Mouse (Mus musculus): ENCODE data around the gene Nid1. TPM values are rescaled to one million over a fixed set of nuclear protein-coding genes. Genes with fewer than 3 reads are reported as not detected.
"Not testable (repeated sequence)": the region's sequence is repeated elsewhere in the genome, so short reads cannot be mapped to it uniquely, and the experiment has no call there.

The Nid1 gene
- polyA plus RNA-seq, 1 experiment from 2014 or later: 38.3 TPM

- not testable (repeated sequence) for H3K36me3 ChIP-seq; H3K4me3 ChIP-seq; DNase-seq (ENCODE audit: low spot score); H3K4me1 ChIP-seq; H3K9me3 ChIP-seq (replicated peaks); H3K27me3 ChIP-seq (ENCODE audit: low read depth, poor library complexity, severe bottlenecking); H3K27ac ChIP-seq (replicated peaks)
- WGBS: 81% methylated on average over 2 of the region's 5 CpGs
Measured at GRCm38 (mm10) chr13:13423301-13423700, 14.1 kb upstream of the Nid1 start.

GRCm38 (mm10) chr13:13436161-13436560 lies 1.2 kb upstream of the Nid1 start:
- not testable (repeated sequence) for H3K4me3 ChIP-seq

GRCm38 (mm10) chr13:13438112-13438953 lies 982 bp downstream of the Nid1 start:
- H3K4me3 ChIP-seq; H3K4me1 ChIP-seq; DNase-seq (ENCODE audit: low spot score); H3K9me3 ChIP-seq (replicated peaks); H3K36me3 ChIP-seq; H3K27me3 ChIP-seq (ENCODE audit: low read depth, poor library complexity, severe bottlenecking); H3K27ac ChIP-seq (replicated peaks): not testable (repeated sequence)
- WGBS: 5% methylated on average over 20 of the region's 28 CpGs

More at GRCm38 (mm10) chr13:13436161-13436560, 1.2 kb upstream of the Nid1 start:
- H3K9me3 ChIP-seq (replicated peaks); H3K4me1 ChIP-seq; DNase-seq (ENCODE audit: low spot score); H3K27me3 ChIP-seq (ENCODE audit: low read depth, poor library complexity, severe bottlenecking); H3K36me3 ChIP-seq; H3K27ac ChIP-seq (replicated peaks): not testable (repeated sequence)
- 95% methylated on average over 5 of the region's 7 CpGs for WGBS

- H3K4me3 ChIP-seq; DNase-seq (ENCODE audit: low spot score); H3K27ac ChIP-seq (replicated peaks); H3K36me3 ChIP-seq; H3K27me3 ChIP-seq (ENCODE audit: low read depth, poor library complexity, severe bottlenecking); H3K4me1 ChIP-seq; H3K9me3 ChIP-seq (replicated peaks): not testable (repeated sequence)
- 89% methylated on average over 5 of the region's 5 CpGs for WGBS
Measured at GRCm38 (mm10) chr13:13445601-13446000, 8.2 kb downstream of the Nid1 start.

GRCm38 (mm10) chr13:13446711-13447443 lies 9.5 kb downstream of the Nid1 start:
- not testable (repeated sequence) for H3K27ac ChIP-seq (replicated peaks); H3K36me3 ChIP-seq; H3K27me3 ChIP-seq (ENCODE audit: low read depth, poor library complexity, severe bottlenecking); H3K4me3 ChIP-seq; H3K4me1 ChIP-seq; H3K9me3 ChIP-seq (replicated peaks); DNase-seq (ENCODE audit: low spot score)
- WGBS: 59% methylated on average over 4 of the region's 4 CpGs

- not testable (repeated sequence) for H3K27ac ChIP-seq (replicated peaks); H3K4me3 ChIP-seq; H3K36me3 ChIP-seq; H3K9me3 ChIP-seq (replicated peaks); DNase-seq (ENCODE audit: low spot score); H3K27me3 ChIP-seq (ENCODE audit: low read depth, poor library complexity, severe bottlenecking); H3K4me1 ChIP-seq
- WGBS: 71% methylated on average over 12 of the region's 12 CpGs
Measured at GRCm38 (mm10) chr13:13449981-13450380, 12.6 kb downstream of the Nid1 start.

GRCm38 (mm10) chr13:13450931-13451330 lies 13.6 kb downstream of the Nid1 start:
- not testable (repeated sequence) for DNase-seq (ENCODE audit: low spot score); H3K4me3 ChIP-seq; H3K27ac ChIP-seq (replicated peaks); H3K9me3 ChIP-seq (replicated peaks); H3K36me3 ChIP-seq; H3K27me3 ChIP-seq (ENCODE audit: low read depth, poor library complexity, severe bottlenecking); H3K4me1 ChIP-seq
- WGBS: 53% methylated on average over 1 of the region's 1 CpGs

- not testable (repeated sequence) for DNase-seq (ENCODE audit: low spot score)
Measured at GRCm38 (mm10) chr13:13453332-13453731, 16.0 kb downstream of the Nid1 start.

GRCm38 (mm10) chr13:13454249-13454648 lies 16.9 kb downstream of the Nid1 start:
- 89% methylated on average over 7 of the region's 7 CpGs for WGBS

More at GRCm38 (mm10) chr13:13453332-13453731, 16.0 kb downstream of the Nid1 start:
- WGBS: 95% methylated on average over 6 of the region's 6 CpGs
- not testable (repeated sequence) for H3K36me3 ChIP-seq; H3K4me1 ChIP-seq; H3K27me3 ChIP-seq (ENCODE audit: low read depth, poor library complexity, severe bottlenecking); H3K27ac ChIP-seq (replicated peaks); H3K4me3 ChIP-seq; H3K9me3 ChIP-seq (replicated peaks)

GRCm38 (mm10) chr13:13455632-13456492 lies 18.5 kb downstream of the Nid1 start:
- H3K4me3 ChIP-seq; DNase-seq (ENCODE audit: low spot score); H3K27ac ChIP-seq (replicated peaks); H3K27me3 ChIP-seq (ENCODE audit: low read depth, poor library complexity, severe bottlenecking); H3K9me3 ChIP-seq (replicated peaks); H3K36me3 ChIP-seq; H3K4me1 ChIP-seq: not testable (repeated sequence)
- 63% methylated on average over 9 of the region's 9 CpGs for WGBS

More at GRCm38 (mm10) chr13:13454249-13454648, 16.9 kb downstream of the Nid1 start:
- H3K4me3 ChIP-seq; H3K27me3 ChIP-seq (ENCODE audit: low read depth, poor library complexity, severe bottlenecking); H3K4me1 ChIP-seq; H3K9me3 ChIP-seq (replicated peaks); H3K27ac ChIP-seq (replicated peaks); H3K36me3 ChIP-seq; DNase-seq (ENCODE audit: low spot score): not testable (repeated sequence)

- DNase-seq (ENCODE audit: low spot score): no peak
- H3K4me3 ChIP-seq: no peak overlapping the region
- H3K4me1 ChIP-seq: no peaks in the 10 kb centered on the region
- no peak overlapping the region for H3K27ac ChIP-seq (replicated peaks)
- whole genome bisulfite sequencing: 95% methylated on average over 4 of the region's 4 CpGs
- no peaks in the 10 kb centered on the region for H3K27me3 ChIP-seq (ENCODE audit: low read depth, poor library complexity, severe bottlenecking)
- H3K9me3 ChIP-seq (replicated peaks): no peaks in the 10 kb centered on the region
- H3K36me3 ChIP-seq: no peaks in the 10 kb centered on the region
Measured at GRCm38 (mm10) chr13:13458138-13458737, 20.9 kb downstream of the Nid1 start.

GRCm38 (mm10) chr13:13460521-13461138 lies 23.3 kb downstream of the Nid1 start:
- no peaks in the 10 kb centered on the region for H3K36me3 ChIP-seq
- DNase-seq (ENCODE audit: low spot score): no peak
- H3K4me3 ChIP-seq: no peak overlapping the region
- H3K27me3 ChIP-seq (ENCODE audit: low read depth, poor library complexity, severe bottlenecking): no peaks in the 10 kb centered on the region
- no peaks in the 10 kb centered on the region for H3K4me1 ChIP-seq
- WGBS: 82% methylated on average over 2 of the region's 2 CpGs
- H3K9me3 ChIP-seq (replicated peaks): no peaks in the 10 kb centered on the region
- no peak overlapping the region for H3K27ac ChIP-seq (replicated peaks)

All from midbrain, embryonic 10.5 days (tissue).